Mouse (Mus musculus) neural tube, embryonic 13.5 days (tissue): Measurements from ENCODE around the gene Dynlt1c. TPM values are rescaled to one million over a fixed set of nuclear protein-coding genes. Genes with fewer than 3 reads are reported as not detected.
"Not testable (repeated sequence)": the region's sequence is repeated elsewhere in the genome, so short reads cannot be mapped to it uniquely, and the experiment has no call there.

Experiments
- ATAC-seq: fragments of 200-750 bp; cut with Nextera tagmentation; 2 replicates; pipeline ENCODE4 v1.8.0; 2017; ENCODE audit warnings: low read depth, mild to moderate bottlenecking, moderate TSS enrichment, moderate library complexity
- H3K27ac ChIP-seq: fragments of 300-500 bp; sonication (generic); replicated peaks from 2 replicates; pipeline ENCODE4 v1.5.1; 2015; ENCODE audit warnings: moderate library complexity, mild to moderate bottlenecking, inconsistent platforms
- H3K27me3 ChIP-seq: fragments of 300-500 bp; sonication (generic); 2 replicates; pipeline ENCODE4 v1.6.1; 2015; ENCODE audit warnings: mild to moderate bottlenecking, inconsistent platforms
- H3K36me3 ChIP-seq: fragments of 300-500 bp; sonication (generic); 2 replicates; pipeline ENCODE4 v1.6.1; 2015; ENCODE audit warnings: mild to moderate bottlenecking, inconsistent platforms
- H3K4me1 ChIP-seq: fragments of 300-500 bp; sonication (generic); replicated peaks from 2 replicates; pipeline ENCODE4 v1.6.1; 2015; ENCODE audit warnings: inconsistent platforms
- H3K4me2 ChIP-seq: fragments of 300-500 bp; sonication (generic); 2 replicates; pipeline ENCODE4 v1.6.1; 2015; ENCODE audit warnings: inconsistent platforms, mild to moderate bottlenecking, moderate library complexity
- H3K4me3 ChIP-seq: fragments of 300-500 bp; sonication (generic); 2 replicates; pipeline ENCODE4 v1.5.1; 2015; ENCODE audit warnings: mild to moderate bottlenecking, inconsistent platforms
- H3K9ac ChIP-seq: fragments of 300-500 bp; sonication (generic); 2 replicates; pipeline ENCODE4 v1.6.1; 2015; ENCODE audit warnings: moderate library complexity, mild to moderate bottlenecking, inconsistent platforms
- H3K9me3 ChIP-seq: fragments of 300-500 bp; sonication (generic); 2 replicates; pipeline ENCODE4 v1.6.1; 2016; ENCODE audit warnings: inconsistent platforms
- WGBS: fragments of 180-500 bp; shearing (Covaris S2); methylation state at CpG from one replicate; pipeline ENCODE4 v1.1.7; 2015; 5-methylcytosine and 5-hydroxymethylcytosine counted together
- polyA plus RNA-seq: library from polyadenylated mRNA; unstranded; fragments of >200 nt; fragmentation: Nextera tagmentation; extraction: Ambion mirVana; gene quantifications from 2 replicates; pipeline ENCODE4 v1.2.1, GENCODE M21; 2015

The Dynlt1c gene
- polyA plus RNA-seq, 1 experiment from 2014 or later, result 80.0 TPM

DNA sequence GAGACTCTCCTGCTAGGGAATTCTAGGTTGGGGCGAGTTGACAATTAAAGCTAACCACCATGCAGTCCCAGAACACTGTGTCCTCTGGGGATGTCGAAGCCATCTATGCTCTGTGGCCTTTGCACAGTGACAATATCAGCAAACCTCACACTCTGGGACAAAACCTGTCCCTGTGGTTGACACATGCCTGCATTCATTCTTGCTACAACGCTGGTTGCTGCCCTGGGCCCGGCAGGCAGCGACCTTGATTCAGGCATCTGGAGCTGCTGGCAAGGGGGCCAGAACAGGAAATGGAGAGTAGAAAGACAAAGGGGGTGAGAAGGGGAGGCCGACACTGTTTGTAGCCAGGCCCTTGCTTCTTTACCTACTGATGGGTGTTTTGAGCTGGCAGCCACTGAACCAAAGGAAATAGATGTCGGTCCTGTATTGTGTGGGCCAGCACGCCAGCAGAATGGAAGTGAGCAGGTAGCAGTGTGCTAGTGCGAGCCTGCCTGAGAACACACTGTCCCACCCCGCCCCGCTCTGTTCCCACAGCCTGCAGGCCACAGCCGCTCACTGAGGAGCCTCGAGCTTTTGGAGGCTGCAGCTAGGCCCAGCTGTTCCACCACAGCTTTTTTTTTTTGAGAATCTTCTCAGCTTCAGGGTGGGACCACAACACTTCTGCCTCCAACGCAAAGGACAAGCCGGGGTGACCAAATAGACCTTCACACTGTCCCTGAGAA is 5.5 kb upstream of the Dynlt1c start:
- not testable (repeated sequence) for H3K27me3 ChIP-seq

DNA sequence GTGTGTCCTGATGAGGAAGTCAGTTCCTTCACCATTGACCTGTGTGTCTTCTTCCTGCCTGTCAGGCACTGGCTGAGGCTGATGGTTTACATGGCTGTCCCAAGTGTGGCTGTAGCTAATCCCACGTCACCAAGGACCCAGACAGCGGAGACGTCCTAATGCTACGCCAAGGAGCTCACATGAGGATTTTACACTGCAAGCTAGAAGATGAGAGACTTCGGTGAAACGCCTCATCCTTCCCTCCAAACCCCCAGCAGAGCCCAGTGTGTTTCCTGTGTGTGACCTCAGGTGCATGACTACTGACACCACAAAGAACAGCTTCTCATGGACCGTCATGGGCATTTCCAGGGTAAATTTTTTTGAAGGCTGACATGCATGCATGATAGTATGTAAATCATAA is 3.1 kb upstream of the Dynlt1c start:
- not testable (repeated sequence) for H3K9me3 ChIP-seq, ATAC-seq, H3K27ac ChIP-seq, H3K4me1 ChIP-seq, H3K9ac ChIP-seq, H3K27me3 ChIP-seq, H3K4me3 ChIP-seq, H3K4me2 ChIP-seq, H3K36me3 ChIP-seq
- 92% methylated on average over 7 of the region's 7 CpGs for WGBS

More for the DNA sequence above, 5.5 kb upstream of the Dynlt1c start:
- not testable (repeated sequence) for ATAC-seq, H3K4me1 ChIP-seq, H3K9ac ChIP-seq, H3K36me3 ChIP-seq, H3K4me2 ChIP-seq, H3K9me3 ChIP-seq, H3K4me3 ChIP-seq, H3K27ac ChIP-seq
- 54% methylated on average over 11 of the region's 15 CpGs for WGBS

DNA sequence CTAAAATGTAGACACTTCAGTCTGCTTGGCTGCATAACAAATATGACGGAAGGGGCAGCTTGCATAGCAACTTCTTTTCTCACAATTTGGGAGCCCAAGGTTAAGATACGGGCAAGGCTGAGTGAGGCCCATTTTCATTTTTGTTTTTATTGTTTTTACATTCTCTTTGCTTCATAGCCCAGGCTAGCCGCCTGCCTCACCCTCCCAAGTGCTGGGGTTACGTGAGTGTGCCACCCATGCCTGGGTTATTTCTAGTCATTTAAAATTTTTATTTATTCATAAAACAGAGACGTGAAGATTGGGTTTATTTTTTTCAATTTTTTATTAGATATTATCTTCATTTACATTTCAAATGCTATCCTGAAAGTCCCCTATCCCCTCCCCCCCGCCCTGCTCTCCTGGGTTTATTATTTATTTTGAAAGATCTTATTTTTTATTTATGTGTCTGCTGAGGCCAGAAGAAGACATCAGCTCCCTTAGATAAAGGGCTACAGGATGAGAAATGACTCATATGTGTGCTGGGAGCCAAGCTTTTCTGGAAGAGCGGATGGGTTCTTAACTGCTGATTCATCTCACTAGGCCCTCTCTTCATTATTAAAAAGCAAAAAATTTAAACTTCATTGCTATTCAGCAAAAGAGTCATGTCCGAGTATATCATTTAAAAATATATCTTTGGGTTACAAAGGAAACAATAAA is 1.1 kb upstream of the Dynlt1c start:
- not testable (repeated sequence) for H3K9ac ChIP-seq, H3K4me2 ChIP-seq, H3K36me3 ChIP-seq, H3K9me3 ChIP-seq, H3K4me3 ChIP-seq, H3K27me3 ChIP-seq, ATAC-seq, H3K4me1 ChIP-seq, H3K27ac ChIP-seq
- 91% methylated on average over 7 of the region's 8 CpGs for WGBS

DNA sequence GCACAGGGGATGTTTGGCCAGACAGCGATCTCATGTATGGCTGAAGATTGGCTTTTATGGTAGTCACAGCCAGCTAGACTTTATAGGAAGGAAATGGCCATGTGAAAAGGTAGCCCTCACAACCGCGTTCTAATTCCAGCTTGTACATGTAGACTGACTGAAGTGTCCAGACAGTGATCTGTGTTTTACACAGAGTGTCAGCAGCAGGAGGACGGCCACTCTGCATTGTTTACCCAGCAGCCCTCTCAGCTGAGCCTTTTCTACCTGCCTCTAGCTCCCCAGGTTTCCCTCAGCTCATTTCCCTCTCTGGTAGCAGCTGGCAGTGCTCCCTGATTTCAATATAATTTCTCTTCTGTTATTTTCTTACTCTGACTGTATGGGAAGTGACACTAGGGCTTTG is 734 bp downstream of the Dynlt1c start:
- not testable (repeated sequence) for H3K27ac ChIP-seq, H3K9me3 ChIP-seq, H3K4me1 ChIP-seq, H3K36me3 ChIP-seq, H3K9ac ChIP-seq, H3K27me3 ChIP-seq
- ATAC-seq, result peak; percentile 13; the same call in 1 of the 2 replicates
- Histone ChIP-seq H3K4me3 (peak overlapping the region; percentile 24), H3K4me2 (peak overlapping the region; percentile 41)
- WGBS, result 13% methylated on average over 3 of the region's 4 CpGs

DNA sequence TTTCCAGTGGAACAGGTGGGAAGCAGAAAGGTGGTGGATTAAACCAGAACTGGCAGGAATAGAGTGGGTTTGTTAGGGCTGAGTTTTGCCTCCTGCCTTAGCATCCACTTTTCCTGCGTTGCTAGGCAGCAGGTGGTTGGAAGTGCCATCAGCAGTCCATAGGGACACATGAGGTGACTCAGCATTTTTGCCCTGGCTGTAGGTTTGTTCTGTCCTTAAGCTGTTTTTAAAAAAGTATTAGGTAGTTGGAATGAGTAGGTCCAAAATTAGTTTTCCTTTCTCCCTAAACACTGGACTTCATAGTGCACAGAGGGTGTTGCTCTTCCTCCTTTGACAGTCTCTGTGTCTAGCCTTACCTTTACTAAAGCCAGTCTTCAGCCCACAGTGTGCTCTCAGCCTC is 3.9 kb downstream of the Dynlt1c start:
- not testable (repeated sequence) for H3K4me1 ChIP-seq, H3K27me3 ChIP-seq, H3K4me2 ChIP-seq, H3K9me3 ChIP-seq, H3K36me3 ChIP-seq, H3K4me3 ChIP-seq, H3K27ac ChIP-seq, H3K9ac ChIP-seq, ATAC-seq
- WGBS, result 60% methylated on average over 1 of the region's 1 CpGs

DNA sequence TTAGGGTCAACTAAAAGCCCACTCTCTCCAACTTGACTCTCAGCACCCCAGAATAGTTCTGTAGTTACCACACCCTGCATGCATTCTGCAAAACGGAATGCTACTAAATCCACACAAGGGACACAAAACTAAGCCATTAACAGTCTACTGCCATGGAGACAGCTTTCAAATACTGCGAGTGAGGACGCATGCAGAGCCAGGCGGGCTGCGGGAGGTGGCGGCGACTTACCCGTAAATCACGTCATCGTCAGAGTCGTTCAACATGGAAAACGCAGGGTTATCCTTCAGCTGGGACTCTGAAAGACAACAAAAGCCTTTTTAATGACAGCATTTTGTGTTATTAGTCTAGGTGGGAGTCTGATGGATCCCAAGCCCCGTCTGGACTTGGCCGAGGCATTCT is 12.1 kb downstream of the Dynlt1c start:
- not testable (repeated sequence) for H3K36me3 ChIP-seq, ATAC-seq
- WGBS, result 55% methylated on average over 12 of the region's 14 CpGs

DNA sequence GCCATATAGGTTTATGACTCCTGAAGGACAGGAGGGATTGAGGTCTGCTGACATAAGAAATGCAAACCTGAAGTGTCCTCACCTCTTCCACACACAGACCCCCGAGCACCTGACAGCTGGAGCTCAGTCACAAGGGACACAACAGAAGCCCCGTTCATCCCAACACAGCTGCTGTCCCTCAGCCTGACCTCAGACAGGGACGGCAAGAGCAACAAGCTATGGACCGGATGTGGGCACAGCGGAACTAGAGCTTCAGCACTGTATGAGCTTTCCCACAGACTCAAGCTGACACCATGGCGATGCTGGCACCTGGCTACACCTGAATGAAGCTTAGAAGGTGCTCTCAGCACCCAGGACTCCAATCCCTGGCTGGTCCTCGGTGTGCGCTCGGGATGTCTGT is 12.8 kb downstream of the Dynlt1c start:
- H3K4me3 ChIP-seq, H3K27me3 ChIP-seq, ATAC-seq, H3K36me3 ChIP-seq, H3K27ac ChIP-seq, H3K9me3 ChIP-seq, H3K4me2 ChIP-seq, H3K9ac ChIP-seq, H3K4me1 ChIP-seq: not testable (repeated sequence)
- WGBS, result 86% methylated on average over 5 of the region's 9 CpGs

More for the DNA sequence above, 12.1 kb downstream of the Dynlt1c start:
- H3K9ac ChIP-seq, H3K9me3 ChIP-seq, H3K4me3 ChIP-seq, H3K4me2 ChIP-seq, H3K27me3 ChIP-seq, H3K27ac ChIP-seq, H3K4me1 ChIP-seq: not testable (repeated sequence)

DNA sequence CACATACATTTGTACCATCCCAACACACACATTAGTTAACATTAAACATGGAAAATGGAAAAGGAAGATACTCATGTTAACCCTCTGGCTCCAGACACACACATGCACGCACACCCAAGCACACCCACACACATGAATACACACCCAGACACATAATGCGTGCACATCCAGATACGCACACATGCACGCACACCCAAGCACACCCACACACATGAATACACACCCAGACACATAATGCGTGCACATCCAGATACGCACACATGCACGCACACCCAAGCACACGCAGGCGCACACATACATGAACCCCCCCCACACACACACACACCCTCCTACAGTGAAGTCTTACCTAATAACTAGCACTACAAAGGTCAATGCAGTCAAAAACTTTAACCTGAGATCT is 15.3 kb downstream of the Dynlt1c start:
- H3K9me3 ChIP-seq, H3K4me3 ChIP-seq, H3K4me2 ChIP-seq, H3K36me3 ChIP-seq, H3K4me1 ChIP-seq, H3K27me3 ChIP-seq, ATAC-seq, H3K9ac ChIP-seq, H3K27ac ChIP-seq: not testable (repeated sequence)
- WGBS, result 97% methylated on average over 9 of the region's 9 CpGs

DNA sequence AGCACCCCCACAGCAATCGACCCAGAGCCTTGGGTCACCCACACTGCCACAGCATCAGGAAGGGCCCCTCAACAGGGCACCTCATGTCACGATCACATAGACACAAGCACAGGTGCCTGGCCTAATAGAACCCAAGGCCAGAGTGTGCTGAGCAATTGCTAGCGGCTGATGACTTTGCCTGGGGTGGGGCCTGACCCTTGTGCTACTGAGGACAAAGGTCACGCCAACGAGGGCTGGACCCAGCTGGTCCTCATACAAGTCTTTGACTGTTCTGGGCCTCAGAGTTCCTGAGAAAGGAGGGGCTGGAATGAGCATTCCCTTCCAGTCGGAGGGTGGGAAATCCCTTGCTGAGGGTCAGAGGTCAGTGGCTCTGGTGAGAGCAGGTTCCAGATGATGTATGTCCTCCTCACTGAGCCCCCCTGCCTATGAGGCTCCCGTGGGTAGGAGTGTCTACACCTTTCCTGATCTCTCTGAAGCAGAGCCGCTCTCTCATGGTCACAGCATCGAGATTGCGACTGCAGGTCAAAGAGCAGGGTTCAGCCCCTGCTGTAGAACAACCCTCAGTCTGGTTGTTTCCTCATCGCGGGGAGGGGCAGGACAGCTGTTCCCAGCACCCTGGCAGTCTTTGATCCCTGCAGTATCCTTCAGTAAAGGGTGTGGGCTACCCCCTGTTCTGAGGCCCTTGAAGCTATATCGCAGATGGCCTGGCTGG is 16.4 kb downstream of the Dynlt1c start:
- 52% methylated on average over 8 of the region's 13 CpGs for WGBS
- not testable (repeated sequence) for ATAC-seq, H3K4me3 ChIP-seq, H3K4me1 ChIP-seq, H3K36me3 ChIP-seq, H3K9ac ChIP-seq, H3K27me3 ChIP-seq, H3K9me3 ChIP-seq, H3K27ac ChIP-seq, H3K4me2 ChIP-seq

DNA sequence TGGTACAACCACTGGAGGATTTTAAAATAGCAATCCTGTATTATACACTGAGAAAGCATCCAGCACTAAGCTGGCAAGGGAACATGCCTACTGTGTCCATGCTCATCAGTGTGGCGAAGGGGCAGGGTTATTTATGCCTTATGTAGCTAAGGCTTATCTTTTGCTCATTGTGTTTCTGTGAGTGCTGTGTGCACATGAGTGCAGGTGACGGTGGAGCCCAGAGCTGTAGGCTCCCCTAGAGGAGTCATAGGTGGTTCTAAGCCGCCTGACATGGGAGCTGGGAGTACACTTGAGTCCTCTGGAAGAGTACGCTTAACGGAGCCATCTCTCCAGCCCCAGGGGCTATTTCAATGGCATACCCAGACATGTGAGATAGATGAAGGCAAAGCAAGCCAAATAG is 17.8 kb downstream of the Dynlt1c start:
- H3K27ac ChIP-seq, H3K9ac ChIP-seq, H3K36me3 ChIP-seq, H3K9me3 ChIP-seq, ATAC-seq, H3K27me3 ChIP-seq, H3K4me2 ChIP-seq, H3K4me1 ChIP-seq, H3K4me3 ChIP-seq: not testable (repeated sequence)
- WGBS, result 85% methylated on average over 5 of the region's 5 CpGs

DNA sequence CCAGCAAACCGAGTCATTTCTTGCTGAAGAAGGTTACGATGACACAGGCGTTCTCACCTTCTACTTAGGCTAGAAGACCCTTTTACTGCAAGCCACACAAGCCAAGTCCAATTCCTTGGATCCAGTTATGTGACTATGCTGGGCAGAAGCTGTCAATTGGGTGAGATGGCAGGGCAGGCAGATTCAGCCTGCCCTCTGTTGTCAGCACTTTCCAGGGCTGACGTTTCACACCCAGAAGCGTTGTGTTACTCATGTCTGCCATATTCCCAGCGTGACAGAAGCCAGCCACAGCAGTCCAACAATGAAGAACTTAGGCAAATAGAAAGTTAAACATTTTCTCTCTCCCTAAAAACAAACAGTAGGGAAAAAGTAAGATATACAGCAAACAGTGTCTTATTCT is 18.6 kb downstream of the Dynlt1c start:
- not testable (repeated sequence) for H3K9ac ChIP-seq, ATAC-seq, H3K36me3 ChIP-seq, H3K4me1 ChIP-seq, H3K27me3 ChIP-seq, H3K4me3 ChIP-seq, H3K4me2 ChIP-seq, H3K9me3 ChIP-seq, H3K27ac ChIP-seq
- WGBS, result 77% methylated on average over 6 of the region's 6 CpGs

DNA sequence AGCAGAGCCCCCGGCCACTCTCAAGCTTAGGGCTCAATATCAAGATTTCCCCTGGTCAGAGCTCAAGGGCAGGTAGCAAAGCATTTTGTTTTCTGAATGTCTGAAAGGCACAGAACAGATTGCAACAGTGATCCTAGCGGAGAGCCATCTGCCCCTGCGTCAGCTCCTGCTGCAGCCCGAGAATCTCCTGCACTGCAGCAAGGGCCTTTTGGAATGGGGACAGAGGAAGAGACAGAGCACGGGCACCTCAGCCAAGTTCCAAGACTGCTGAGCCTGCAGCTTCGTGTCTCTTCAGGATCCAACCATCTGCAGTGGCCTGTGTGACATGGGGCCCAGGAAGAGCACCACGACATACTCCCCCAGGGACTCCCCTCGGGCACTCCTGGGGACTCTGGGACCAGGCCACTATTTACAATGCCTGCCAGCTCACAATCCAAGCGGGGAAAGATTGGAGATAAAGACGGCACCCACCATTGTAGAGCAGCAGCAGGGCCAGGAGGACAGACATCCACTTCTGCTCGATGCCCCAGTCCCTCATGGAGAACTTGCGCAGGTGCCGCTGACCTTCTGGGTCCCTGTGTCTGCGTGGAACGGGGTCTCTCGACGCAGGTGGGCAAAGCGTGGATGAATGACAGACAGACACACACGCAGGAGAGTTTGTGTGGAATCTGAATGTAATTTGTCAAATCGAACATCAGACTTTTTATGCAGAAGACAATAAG is 19.4 kb downstream of the Dynlt1c start:
- not testable (repeated sequence) for H3K4me2 ChIP-seq, ATAC-seq, H3K4me1 ChIP-seq, H3K27ac ChIP-seq, H3K36me3 ChIP-seq, H3K9me3 ChIP-seq, H3K27me3 ChIP-seq, H3K4me3 ChIP-seq, H3K9ac ChIP-seq
- WGBS, result 78% methylated on average over 18 of the region's 20 CpGs
